Mouse (Mus musculus) lung, postnatal 36 days (tissue): ENCODE results near the gene Birc3.
A peak's percentile ranks its signal among the peaks of the same experiment; 100 is the strongest.
"Not testable (repeated sequence)": the region's sequence is repeated elsewhere in the genome, so short reads cannot be mapped to it uniquely, and the experiment has no call there.

Source experiments
- DNase-seq: peaks from one replicate; pipeline ENCODE4 v3.0.0; 2022; ENCODE audit warnings: mixed read lengths

Birc3 gene

DNA sequence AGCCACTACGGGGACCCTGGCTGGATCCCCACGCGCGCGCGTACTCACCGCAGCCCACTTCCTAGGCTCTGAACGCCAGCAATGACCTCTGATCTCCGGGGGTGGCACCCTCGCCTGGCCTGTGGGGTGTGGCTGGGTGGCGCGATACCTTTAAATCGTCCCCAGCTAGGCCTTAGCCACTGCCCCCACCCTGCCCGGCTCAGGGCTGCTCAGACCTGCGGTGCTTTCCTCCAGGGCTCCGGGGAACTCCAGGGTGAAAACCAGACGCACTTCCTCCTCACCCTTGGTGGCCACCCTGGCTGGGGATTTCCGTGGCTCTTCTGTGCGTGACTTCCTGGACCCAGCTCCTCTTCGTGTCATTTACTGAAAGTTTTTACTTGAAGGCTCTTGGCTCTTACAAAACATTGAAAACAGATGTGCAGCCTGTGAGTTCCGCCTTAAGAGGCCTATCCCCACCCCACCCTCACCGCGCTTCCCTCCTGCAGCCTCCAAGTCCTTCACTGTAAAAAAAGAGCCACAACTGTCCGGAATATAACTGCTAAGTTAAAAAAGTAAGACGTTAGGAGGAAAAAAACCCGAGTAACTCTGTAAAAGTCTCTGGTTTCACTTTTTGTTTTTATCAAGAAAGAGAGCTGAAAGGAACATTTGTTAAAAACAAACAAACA is at the start of gene Birc3:
Birc3 (minus strand) TSS at position 412 of the 665 bp plus-strand sequence.
- DNase-seq, result peak; percentile 88

DNA sequence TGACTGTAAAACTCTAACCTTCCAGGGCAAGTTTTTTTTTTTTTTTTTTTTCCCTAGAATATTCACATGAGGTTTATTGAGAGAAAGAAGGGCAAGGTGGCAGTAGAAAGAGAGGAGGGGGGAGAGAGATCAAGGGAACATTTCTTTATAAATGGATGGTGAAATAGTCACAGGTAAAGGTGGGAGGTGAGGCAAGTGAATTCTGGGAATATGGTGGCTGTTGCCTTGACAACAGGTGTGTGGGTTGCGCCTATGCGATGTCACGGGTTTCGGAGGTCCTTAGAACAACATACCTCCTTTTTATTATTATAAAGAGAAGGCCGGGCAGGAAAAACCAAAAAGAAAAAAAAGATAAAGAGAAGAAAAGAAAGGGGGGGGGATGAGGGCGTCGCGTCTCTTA is 41.9 kb upstream of the Birc3 start:
- DNase-seq, result no peak

DNA sequence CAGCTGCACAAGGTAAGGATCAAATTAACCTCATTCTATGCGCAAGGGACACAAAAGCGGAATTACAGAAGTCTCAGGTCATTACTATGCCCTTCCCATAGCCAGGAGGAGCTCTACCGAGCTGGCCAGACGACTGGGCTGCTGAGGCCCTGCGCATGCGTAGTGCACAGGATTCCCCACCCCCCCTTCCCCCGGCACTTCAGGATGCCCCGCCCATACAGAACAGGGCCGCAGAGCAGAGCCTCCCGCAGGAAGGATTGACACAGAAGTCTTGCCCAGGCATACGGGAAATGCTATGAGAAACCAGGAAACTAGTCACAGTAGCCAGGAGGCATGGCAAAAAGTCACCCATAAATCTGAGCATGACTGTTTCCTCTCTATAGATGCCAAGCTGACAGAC is 41.5 kb upstream of the Birc3 start:
- peak; percentile 70 for DNase-seq

DNA sequence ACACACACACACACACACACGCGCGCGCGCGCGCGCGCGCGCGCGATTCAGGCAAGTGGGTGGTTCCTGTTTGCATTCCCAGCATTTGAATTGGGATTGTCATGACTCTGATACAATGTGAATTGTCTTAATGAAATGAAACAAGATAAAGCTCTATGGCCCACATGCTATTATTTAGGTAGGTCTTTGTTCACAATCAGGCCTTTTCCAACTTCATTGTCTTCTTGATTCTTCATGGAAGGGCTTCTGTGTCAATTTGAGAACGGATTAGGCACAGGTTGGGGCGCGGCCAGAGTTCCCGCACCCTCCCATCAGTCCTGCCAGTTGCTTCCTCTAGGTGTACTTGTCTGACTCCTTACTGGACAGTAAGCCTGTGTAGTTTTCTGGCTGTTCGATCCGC is 41.0 kb upstream of the Birc3 start:
- no peak for DNase-seq

DNA sequence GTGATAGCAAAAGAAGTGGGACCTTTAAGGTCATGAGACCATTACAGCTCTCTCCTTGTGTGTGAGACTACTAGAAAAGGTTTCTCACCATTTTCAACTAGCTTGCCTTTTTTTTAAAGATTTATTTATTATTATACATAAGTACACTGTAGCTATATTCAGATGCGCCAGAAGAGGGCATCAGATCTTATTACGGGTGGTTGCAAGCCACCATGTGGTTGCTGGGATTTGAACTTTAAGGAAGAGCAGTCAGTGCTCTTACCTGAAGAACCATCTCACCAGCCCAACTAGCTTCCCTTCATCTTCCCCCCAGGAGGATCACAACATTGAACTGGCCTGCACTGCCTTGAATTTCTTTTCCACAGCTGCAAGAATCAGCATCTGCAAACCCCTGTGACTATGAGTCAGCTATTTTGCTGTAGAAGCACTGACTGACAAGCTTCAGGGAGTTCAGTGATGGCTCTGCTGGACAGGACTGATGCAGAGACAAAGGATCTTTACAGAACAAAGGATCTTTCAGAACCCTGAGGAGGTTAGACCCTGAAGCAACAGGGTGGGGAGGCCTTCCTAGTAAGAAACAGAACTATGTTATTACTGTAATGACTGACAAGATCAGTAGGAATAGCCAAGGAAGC is 34.5 kb upstream of the Birc3 start:
- no peak for DNase-seq

DNA sequence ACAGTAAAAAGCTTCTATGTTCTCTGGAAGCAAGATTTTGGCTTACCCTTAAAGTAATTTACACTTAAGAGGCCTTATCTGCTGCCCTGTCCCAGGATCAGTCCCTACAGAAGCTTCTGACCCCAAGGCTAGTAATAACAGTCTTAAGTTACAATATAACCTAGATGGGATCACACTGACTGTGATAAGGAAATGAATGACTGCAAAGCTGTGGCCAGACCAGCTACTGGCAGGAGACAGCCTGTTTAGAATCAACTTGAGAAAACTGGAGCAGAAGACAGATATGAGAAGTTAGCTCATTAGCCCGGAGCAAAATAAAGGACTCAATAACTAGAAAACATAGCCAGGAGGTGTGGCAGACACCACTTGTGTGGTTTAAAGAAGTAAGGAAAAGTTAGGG is 33.6 kb upstream of the Birc3 start:
- no peak for DNase-seq

DNA sequence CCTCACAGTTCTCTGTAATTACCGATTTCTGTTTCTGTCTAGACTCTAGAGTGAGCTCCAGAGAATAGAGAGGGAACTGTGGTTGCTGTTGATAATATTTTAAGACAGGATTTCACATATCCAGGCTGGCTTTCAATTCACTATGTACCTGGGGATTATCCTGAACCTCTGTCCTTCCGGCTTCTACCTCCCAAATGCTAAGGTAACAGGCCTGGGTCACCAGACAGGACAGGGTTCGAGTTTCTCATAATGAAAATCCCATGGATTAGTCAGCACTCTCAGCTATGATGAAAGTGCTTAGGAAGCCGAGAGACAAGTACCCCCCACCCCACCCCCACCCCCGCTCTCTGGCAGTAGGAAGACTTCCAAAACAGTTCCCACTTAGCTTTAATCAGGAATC is 30.8 kb upstream of the Birc3 start:
- no peak for DNase-seq

DNA sequence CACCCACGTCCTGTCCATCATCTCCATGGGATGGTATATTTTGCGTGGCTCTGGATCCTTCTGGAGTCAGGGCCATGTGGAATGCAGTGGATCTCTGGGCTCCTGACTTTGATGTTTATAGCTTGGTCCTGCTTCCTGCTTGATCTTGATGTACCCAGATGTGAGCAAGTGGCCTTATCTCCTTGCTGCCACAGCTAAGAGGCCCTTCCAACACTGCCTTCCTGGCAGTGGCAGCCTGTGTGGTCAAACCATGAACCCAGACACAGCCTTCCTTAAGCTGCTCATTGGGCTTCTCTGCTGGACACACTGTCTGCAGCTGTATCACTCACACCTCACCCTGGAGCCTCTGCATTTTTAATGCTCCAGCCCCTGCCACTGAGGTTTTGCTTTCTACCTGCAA is 30.3 kb upstream of the Birc3 start:
- DNase-seq, result no peak

DNA sequence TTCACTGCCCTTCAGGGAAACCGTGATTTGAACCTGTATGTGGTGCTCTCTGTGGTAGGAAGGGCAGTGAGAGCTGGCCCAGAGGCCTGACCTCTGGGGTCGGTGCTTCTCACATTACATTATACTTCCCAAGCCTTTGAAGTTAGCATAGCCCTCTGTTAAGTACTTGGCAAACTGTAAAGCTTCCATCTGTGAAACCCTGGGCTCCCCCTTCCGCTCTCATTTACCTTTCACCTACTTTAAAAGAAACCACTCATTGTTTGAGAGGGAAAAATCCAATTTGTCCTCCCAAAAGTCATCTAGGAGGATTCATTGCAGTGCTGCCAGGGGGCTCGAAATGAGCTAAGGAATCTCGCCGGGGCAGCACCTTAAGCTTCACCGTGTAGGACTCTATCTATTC is 29.3 kb upstream of the Birc3 start:
- DNase-seq, result peak; percentile 26

DNA sequence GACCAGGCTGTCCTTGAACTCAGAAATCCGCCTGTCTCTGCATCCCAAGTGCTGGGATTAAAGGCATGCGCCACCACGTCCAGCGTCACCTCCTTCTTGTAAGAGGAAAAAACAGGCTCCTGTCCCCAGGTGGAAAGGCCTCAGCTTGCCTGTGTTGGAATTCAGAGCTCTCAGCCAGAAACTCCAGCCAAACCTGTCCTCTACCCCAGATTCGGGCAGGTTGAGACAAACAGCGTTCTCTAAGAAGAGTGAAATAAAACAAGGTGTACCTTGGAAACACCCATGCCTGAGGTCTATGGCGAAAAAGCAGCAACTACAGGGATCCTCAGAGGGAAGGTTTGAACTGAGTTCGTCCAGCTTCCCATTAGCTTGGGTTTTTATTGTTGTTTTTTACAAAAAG is 28.0 kb upstream of the Birc3 start:
- no peak for DNase-seq

DNA sequence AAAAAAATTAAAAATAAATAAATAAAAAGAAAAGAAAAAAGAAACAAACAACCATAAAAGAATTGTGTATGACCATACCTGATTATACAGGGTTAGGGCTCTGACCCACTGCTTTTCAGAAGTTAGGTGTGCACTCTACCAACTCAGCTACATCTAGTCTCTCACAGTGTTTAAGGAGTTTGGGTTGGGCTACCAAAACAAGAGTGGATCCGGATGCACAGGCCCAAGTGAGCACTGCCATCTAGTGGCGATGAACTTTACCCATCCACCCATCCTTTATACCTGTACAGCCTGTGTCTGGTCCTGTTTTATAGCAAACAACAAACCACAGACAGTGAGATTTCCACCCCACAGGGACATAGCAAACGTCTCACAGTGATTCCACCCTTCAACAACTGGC is 24.5 kb upstream of the Birc3 start:
- peak; percentile 92 for DNase-seq

DNA sequence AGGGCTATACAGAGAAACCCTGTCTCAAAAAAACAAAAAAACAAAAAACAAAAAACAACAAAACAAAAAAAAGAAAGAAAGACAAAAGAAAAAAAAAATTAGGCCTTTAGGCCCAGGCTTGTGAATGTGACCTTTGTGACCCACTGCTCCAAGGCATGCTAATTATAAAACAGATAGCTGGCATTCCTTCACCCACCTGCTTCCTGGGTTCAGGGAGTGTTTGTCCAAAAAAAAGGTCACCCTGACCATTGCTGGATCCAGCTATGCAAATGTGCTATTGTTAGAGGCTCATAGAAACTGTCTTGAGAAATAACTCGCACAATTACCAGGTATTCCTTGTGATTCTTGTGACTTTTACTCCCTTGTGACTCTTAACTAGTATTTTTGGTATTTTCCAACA is 18.8 kb upstream of the Birc3 start:
- DNase-seq, result not testable (repeated sequence)

DNA sequence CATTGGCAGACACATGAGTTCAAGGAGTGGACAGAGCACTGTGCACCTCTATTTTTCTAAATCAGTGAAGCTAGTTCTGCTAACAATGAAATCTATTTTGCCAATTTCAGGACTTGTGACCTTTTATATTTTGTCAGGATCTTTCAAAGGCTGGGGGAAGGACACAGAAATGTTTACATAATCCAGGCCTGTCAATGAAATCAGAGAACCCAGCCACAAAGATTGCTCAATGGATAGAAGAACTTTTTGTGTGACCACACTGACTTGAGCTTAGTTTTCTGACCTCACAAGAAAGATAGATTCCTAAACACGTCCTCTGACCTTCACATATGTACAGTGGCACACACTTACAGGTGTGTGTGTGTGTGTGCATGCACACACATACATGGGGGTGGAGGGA is 18.2 kb upstream of the Birc3 start:
- no peak for DNase-seq

DNA sequence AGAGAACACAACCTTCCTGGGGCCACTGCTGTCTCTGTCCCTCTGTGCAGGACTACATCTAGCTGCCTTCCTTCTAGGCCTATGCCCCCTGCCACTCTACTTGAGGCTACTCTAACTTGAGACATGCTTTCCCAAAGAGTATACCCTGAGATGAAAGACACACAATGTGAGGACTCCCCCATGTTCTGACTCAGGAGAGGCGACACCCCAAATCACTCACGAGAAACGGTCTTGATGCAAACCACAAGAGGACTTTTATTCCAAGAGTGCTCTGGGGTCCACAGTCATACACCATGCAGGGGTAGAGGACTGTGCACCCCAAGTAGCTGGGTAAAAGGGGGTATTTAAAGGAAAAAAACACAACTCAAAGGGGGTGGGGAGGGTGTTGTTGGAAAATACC is 11.4 kb upstream of the Birc3 start:
- no peak for DNase-seq

DNA sequence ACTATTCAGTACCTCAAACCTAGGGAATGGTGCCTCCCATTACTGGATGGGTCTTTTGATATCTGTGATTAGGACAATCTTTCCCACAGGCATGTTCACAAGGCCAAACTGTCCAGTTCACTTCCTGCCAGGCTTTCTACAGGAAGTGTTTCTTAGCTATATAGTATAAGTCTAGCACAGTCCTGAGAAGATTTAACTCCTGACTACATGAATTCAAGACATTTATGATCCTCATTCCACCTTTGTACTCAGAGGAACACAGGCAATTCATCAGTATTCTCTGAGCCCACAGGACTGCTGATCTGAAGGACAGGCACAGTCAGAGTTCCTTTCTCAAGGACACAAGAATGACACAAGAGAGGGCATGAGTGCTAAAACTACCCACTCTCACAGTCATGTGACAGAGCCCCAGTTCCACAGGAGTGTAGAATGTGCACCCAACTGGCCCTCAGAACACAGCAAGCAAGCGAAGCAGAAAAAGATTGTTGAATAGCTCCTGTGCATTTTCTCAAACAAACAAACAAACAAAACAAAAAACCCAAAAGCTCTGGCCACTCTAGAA is 9.4 kb upstream of the Birc3 start:
- DNase-seq, result no peak

DNA sequence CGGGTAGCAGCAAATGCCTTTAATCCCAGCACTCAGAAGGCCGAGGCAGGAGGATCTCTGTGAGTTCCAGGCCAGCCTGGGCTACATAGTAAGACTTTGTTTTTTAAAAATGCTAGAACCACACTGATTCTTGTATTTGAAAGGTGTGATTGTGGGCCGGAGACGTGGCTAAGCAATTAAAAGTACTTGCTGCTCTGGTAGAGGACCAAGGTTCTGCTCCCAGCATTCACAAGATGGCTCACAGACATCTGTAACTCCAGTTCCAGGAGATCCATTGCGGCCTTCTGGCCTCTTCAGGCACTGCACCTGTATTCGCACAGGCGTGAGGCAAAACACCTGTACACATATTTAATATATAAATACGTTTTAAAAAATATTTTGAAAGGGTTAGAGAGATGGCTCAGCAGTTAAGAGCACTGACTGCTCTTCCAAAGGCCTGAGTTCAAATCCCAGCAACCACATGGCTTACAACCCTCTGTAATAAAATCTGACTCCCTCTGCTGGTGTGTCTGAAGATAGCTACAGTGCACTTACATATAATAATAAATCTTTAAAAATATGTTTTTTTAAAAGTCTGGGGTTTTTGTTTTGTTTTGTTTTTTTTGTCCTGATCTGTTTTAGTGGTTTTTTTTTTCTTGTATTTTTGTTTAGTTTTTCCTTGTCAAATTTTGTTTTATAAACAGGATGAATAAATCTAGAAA is 675 bp upstream of the Birc3 start:
- DNase-seq, result no peak

DNA sequence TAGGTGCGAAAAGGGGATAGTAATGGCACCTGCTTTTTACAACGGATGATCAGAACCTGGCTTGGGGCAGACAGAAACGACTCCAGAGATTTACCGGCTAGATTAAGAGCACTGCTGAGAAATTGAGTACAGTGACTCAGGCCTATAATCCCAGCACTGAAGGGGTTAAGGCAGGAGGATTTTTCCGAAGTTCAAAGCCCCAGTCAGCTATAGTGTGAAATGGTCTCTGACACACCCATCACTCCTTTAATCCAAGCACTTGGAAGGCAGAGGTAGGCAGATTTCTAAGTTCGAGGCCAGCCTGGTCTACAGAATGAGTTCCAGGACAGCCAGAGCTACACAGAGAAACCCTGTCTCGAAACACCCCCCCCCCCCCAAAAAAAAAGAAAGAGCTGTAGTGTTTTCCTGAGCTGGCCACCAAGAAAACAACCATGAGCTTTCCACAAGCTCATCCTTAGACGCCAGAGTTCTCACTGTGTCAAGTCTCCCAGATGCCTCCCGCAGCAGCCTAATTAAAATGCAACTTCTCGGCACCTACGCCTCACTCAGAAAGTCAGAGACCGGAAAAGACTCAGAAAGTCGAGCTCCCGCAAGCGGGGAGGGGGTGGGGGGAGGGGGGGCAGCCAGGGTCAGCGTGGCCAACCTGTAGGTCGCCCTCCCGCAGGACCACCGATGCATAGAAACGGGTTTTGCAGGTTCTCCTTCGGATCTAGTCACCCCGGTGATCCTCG is 777 bp downstream of the Birc3 start:
- peak; percentile 28 for DNase-seq

DNA sequence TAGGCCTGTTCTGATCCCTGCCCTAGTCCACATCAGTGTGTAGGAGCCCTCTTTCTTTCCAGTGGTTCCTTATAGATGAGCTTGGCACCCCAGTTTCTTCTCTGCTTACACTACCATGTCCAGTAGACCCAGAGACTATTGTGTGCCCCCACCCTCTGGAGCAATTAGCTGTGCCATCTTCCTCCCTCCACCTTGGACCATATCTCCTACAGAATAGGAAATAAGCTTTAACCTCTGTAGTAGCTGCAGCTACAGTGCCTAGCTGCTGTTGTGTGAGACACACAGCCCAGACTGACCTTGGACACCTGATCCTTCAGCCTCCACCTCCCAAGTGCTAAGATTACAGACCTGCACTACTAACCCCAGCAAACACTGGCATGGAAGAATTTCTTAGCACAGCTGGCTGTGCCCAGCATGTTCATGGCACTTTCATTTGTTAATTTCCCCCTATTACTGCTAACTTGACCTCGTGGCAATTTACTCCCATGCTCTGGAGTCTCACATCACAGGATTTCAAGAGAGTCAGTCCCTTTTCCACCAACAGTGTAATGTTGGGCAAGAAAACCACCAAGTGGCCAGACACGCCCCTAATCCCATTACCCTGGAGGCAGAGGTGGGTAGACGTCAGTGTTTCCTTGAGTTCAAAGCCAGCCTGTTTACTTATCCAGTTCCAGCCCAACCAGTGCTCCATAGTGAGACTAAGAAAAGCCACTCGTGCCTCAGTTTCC is 1.5 kb downstream of the Birc3 start:
- DNase-seq, result peak; percentile 62

DNA sequence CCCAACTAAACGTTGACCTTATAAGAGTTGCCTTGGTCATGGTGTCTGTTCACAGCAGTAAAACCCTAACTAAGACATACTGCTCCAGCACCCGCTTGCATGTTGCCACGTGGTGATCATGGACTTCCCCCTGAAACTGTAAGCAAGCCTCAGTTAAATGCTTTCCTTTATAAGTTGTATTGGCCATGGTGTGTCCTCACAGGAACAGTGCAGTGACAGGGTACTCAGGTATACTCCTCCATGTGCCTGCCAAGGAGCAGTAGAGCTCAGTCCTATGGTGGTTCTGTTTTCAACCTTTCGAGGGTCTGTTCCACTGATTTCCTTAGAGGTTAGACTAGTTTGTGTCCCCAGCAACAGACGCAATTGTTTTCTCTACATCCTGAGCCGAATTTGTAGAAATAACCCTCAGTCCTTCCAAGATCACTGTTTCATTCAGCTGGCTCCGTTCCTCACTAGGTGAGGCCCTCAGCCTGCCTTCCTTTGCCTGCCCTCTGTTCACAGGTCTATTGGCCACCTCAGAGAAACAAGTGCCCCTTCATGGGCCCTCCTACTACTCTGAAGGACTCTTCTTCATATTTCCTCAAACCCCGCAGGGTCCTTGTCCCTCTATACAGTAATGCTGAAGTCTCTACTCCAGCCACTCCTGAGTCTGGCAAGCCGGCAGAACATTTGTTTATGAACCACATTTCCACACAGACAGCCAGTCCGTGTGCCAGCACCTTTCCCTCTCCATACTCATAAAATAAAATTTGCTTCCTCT is 2.2 kb downstream of the Birc3 start:
- peak; percentile 83 for DNase-seq

DNA sequence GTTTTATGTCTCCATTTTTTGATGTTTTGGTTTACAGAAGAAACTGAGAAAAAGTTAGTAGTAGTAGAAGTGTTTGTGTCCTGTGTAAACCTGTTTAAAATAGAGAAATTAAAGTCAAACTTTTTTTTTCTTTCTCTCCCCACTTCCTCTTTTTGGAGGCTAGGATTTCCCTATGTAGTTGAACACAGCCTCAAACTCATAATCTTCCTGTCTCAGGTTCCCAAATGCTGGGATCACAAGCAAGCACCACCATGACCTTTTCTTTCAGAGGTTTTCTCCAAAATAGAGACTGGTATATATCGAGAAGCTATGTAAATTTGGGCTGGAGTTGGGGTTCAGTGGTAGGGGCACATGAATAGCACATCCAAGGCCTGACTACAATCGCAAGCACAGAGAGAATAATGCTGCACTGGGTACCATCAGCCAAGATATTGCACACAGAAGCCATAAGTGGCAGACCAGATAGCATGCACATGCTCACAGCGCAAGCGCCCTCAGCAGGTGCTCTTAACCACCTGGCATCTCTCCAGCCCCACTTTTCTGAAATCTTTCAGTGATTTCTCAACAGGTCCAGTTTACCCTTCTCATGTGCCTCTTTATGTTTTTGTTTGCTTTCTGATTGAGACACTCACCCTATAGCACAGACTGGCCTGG is 4.0 kb downstream of the Birc3 start:
- peak; percentile 81 for DNase-seq

DNA sequence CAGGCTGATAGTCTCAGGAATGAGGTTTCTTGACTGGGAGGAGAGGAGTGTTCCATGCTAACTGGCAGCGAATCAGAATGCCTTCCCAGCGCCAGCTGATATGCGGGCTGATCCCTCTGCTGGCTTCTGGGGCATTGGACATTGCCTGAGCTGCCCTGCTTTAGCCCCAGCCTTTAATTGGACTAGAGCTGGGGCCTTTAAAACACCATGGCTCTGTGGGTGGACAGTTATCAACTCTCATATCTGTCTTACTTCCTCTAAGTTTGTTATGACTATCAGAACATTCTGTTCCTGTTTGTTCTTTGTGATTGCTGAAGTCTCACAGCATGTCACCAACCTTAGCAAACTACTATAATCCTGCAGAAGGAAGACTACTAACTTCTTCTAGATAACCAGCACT is 5.0 kb downstream of the Birc3 start:
- DNase-seq, result peak; percentile 73
